Mouse (Mus musculus) layer of hippocampus, adult 8-10 months (tissue): ENCODE measurements around the gene Tbc1d19. TPM values are rescaled to one million over a fixed set of nuclear protein-coding genes. Genes with fewer than 3 reads are reported as not detected.

ENCODE experiments used
- DNase-seq, 2 experiments: peaks; one replicate each; pipeline ENCODE4 v3.0.0; 2022; ENCODE audit warnings: low spot score in 2 of 2
- total RNA-seq, 4 experiments: library from RNA; stranded (reverse); gene quantifications; 2 replicates each; pipeline ENCODE4 v1.2.4; 2022

Gene Tbc1d19
- total RNA-seq, 4 experiments from 2014 or later = 39.5 to 58.1 (median 53.1) TPM

- DNase-seq = no peak
Measured at GRCm38 (mm10) chr5:53902757-53903156, 93.4 kb downstream of the Tbc1d19 start.

GRCm38 (mm10) chr5:53909201-53909600 lies 99.8 kb downstream of the Tbc1d19 start:
- no peak for DNase-seq

GRCm38 (mm10) chr5:53920416-53920815 lies 111.0 kb downstream of the Tbc1d19 start:
- DNase-seq = no peak

GRCm38 (mm10) chr5:53922149-53922904 lies 112.9 kb downstream of the Tbc1d19 start:
- no peak for DNase-seq

GRCm38 (mm10) chr5:53924005-53924404 lies 114.6 kb downstream of the Tbc1d19 start:
- no peak for DNase-seq

GRCm38 (mm10) chr5:53926301-53926855 lies 117.0 kb downstream of the Tbc1d19 start:
- DNase-seq = no peak

- DNase-seq = no peak
Measured at GRCm38 (mm10) chr5:53927886-53928285, 118.5 kb downstream of the Tbc1d19 start.

GRCm38 (mm10) chr5:53928537-53928936 lies 119.1 kb downstream of the Tbc1d19 start:
- DNase-seq = no peak

- no peak for DNase-seq
Measured at GRCm38 (mm10) chr5:53929205-53929614, 119.8 kb downstream of the Tbc1d19 start.

- no peak for DNase-seq
Measured at GRCm38 (mm10) chr5:53929814-53930213, 120.4 kb downstream of the Tbc1d19 start.

- DNase-seq = no peak
Measured at GRCm38 (mm10) chr5:53931011-53931410, 121.6 kb downstream of the Tbc1d19 start.

GRCm38 (mm10) chr5:53933628-53934027 lies 124.2 kb downstream of the Tbc1d19 start:
- DNase-seq = no peak

- no peak for DNase-seq
Measured at GRCm38 (mm10) chr5:53934040-53934439, 124.6 kb downstream of the Tbc1d19 start.

- no peak for DNase-seq
Measured at GRCm38 (mm10) chr5:53934826-53935225, 125.4 kb downstream of the Tbc1d19 start.

GRCm38 (mm10) chr5:53937187-53937586 lies 127.8 kb downstream of the Tbc1d19 start:
- no peak for DNase-seq

GRCm38 (mm10) chr5:53939026-53939425 lies 129.6 kb downstream of the Tbc1d19 start:
- DNase-seq = no peak

- DNase-seq = peak; percentile 25 to 49
Measured at GRCm38 (mm10) chr5:53941322-53942024, 132.1 kb downstream of the Tbc1d19 start.

- DNase-seq = no peak
Measured at GRCm38 (mm10) chr5:53942332-53942731, 132.9 kb downstream of the Tbc1d19 start.

- no peak for DNase-seq
Measured at GRCm38 (mm10) chr5:53943321-53943857, 134.0 kb downstream of the Tbc1d19 start.

GRCm38 (mm10) chr5:53946747-53947146 lies 137.3 kb downstream of the Tbc1d19 start:
- no peak for DNase-seq

GRCm38 (mm10) chr5:53947549-53948183 lies 138.3 kb downstream of the Tbc1d19 start:
- no peak for DNase-seq
